Comparison of ENCODE assay signal across 8 mouse cellular contexts in the genomic region with DNA sequence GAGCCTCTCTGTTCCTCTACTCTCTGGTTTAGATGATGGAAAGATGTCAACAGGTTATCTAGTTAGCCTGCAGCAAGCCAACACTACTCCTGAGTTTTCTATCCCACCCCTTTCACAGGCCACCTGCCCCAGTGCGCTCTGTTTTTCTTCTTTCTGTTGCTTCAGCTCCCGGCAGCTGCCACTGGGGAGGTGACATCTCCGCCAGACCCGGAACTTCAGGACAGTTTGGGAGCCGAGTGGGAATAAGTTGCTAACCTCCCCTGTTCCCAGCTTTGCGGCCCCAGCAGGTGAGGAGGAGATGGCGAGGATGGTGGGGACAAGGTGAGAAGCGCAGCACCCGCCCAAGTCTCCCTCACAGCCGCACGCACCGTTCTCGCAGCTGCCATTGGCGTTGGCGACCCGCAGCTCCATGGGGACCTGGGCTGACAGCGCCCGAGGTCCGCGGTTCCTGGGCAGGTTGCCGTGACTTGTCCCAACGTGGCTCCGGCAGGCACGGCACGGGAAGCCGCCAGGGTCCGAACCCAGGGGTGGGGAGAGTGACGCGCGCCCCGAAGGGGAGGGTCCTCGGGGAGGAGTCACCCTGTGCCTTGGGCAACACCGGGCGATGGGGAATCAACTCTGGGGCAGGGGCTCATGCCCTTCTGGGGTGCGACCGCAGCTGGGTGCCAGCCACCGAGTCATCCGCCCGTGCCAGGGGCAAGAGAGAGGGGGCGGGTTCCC. TPM values are rescaled to one million over a fixed set of nuclear protein-coding genes. Genes with fewer than 3 reads are reported as not detected.
DNase-seq lines count a peak whose midpoint lies in the region; ATAC-seq and TF ChIP-seq lines count a peak whose summit lies in the region.

A gene (minus strand): TSS at position 643 of the 720 bp plus-strand sequence.

- H3K27ac ChIP-seq in heart, adult 2 months, result no peak within 1 kb of the TSS
- H3K27ac ChIP-seq in brown adipose tissue, adult 24 weeks (replicated peaks; ENCODE audit: low read depth, low read length), result no peak within 1 kb of the TSS
- H3K27ac ChIP-seq in hindbrain, embryonic 10.5 days, result peak within 1 kb of the TSS; percentile 66; the same call in 1 of the 2 replicates
- H3K27ac ChIP-seq in liver, embryonic 15.5 days (replicated peaks), result no peak within 1 kb of the TSS
- H3K27ac ChIP-seq in small intestine, adult 2 months (ENCODE audit: insufficient read depth, low read depth, low read length), result 0 out of 2 replicates have a peak within 1 kb of the TSS, but pooled peaks have one; percentile 2

- TF ChIP-seq POLR2A in heart, adult 2 months (IDR thresholded peaks at IDR 0.05; ENCODE audit: insufficient read depth, low read depth, low read length), result no peak
- no peak for TF ChIP-seq POLR2A in small intestine, adult 2 months (IDR thresholded peaks at IDR 0.05; ENCODE audit: low read depth, low read length)

- H3K4me2 ChIP-seq in liver, embryonic 15.5 days, result peak within 1 kb of the TSS; percentile 59

- TF ChIP-seq EP300 in heart, adult 2 months (IDR thresholded peaks at IDR 0.05; ENCODE audit: insufficient read depth, low read depth, low read length), result no peak

- no peaks in the 10 kb centered on the region for H3K36me3 ChIP-seq in heart, adult 2 months (ENCODE audit: control insufficient read depth, insufficient read depth, low read length)
- H3K36me3 ChIP-seq in hindbrain, embryonic 10.5 days, result no peaks in the 10 kb centered on the region
- H3K36me3 ChIP-seq in liver, embryonic 15.5 days (replicated peaks), result no peaks in the 10 kb centered on the region
- no peaks in the 10 kb centered on the region for H3K36me3 ChIP-seq in small intestine, adult 2 months (ENCODE audit: control insufficient read depth, insufficient read depth, low read length)

- no peaks in the 10 kb centered on the region for H3K79me2 ChIP-seq in heart, adult 2 months (replicated peaks; ENCODE audit: control insufficient read depth, insufficient read depth, low read length)

- peak in 1 of 2 experiments; percentile 13 for DNase-seq in heart, adult 2 months
- DNase-seq in heart, adult 18-20 months, result no peak
- peak; percentile 9 for DNase-seq in CD4-positive helper T cell, adult 2 months (ENCODE audit: low read depth, low spot score)
- DNase-seq in hindbrain, embryonic 10.5 days (ENCODE audit: low spot score), result peak; percentile 28
- DNase-seq in ovary, postnatal 10 days (ENCODE audit: low spot score), result no peak

- intact Hi-C loops in heart, adult 2 months (cut with DNase I), result no loop called here

- peak within 1 kb of the TSS; percentile 55 for H3K9ac ChIP-seq in heart, adult 2 months (ENCODE audit: low read depth, low read length)
- H3K9ac ChIP-seq in liver, embryonic 15.5 days, result no peak within 1 kb of the TSS

- H3K27me3 ChIP-seq in heart, adult 2 months (ENCODE audit: control insufficient read depth, insufficient read depth, low read length), result peaks cover 5% of the 10 kb centered on the region
- peaks cover 31% of the 10 kb centered on the region for H3K27me3 ChIP-seq in hindbrain, embryonic 10.5 days (ENCODE audit: insufficient read depth, poor library complexity, severe bottlenecking)
- peaks cover 45% of the 10 kb centered on the region for H3K27me3 ChIP-seq in liver, embryonic 15.5 days
- H3K27me3 ChIP-seq in small intestine, adult 2 months (ENCODE audit: control insufficient read depth, insufficient read depth, low read length), result peaks cover 7% of the 10 kb centered on the region; the same call in 1 of the 2 replicates

- no peak for ATAC-seq in liver, embryonic 15.5 days (ENCODE audit: insufficient read depth)

- no peak for TF ChIP-seq CTCF in heart, adult 2 months (IDR thresholded peaks at IDR 0.05)
- no peak for TF ChIP-seq CTCF in small intestine, adult 2 months (IDR thresholded peaks at IDR 0.05; ENCODE audit: extremely low read depth, insufficient read length, insufficient replicate concordance, low read depth, low read length)

- H3K4me1 ChIP-seq in heart, adult 2 months (ENCODE audit: control insufficient read depth, insufficient read depth, low read length), result no peaks in the 10 kb centered on the region
- no peaks in the 10 kb centered on the region; the same call in 1 of the 2 replicates for H3K4me1 ChIP-seq in brown adipose tissue, adult 24 weeks (ENCODE audit: control insufficient read depth, insufficient read depth, insufficient read length, low read length)
- H3K4me1 ChIP-seq in hindbrain, embryonic 10.5 days (replicated peaks), result peaks cover 16% of the 10 kb centered on the region
- peaks cover 6% of the 10 kb centered on the region; the same call in 1 of the 2 replicates for H3K4me1 ChIP-seq in liver, embryonic 15.5 days (replicated peaks)
- H3K4me1 ChIP-seq in small intestine, adult 2 months (ENCODE audit: control insufficient read depth, insufficient read depth, insufficient read length, low read length), result no peaks in the 10 kb centered on the region

- peak within 1 kb of the TSS; percentile 39 for H3K4me3 ChIP-seq in heart, adult 2 months
- peak within 1 kb of the TSS; percentile 40 for H3K4me3 ChIP-seq in brown adipose tissue, adult 24 weeks (ENCODE audit: insufficient read depth, low read depth, low read length)
- peak within 1 kb of the TSS; percentile 59 for H3K4me3 ChIP-seq in hindbrain, embryonic 10.5 days
- H3K4me3 ChIP-seq in liver, embryonic 15.5 days (replicated peaks), result peak within 1 kb of the TSS; percentile 36
- H3K4me3 ChIP-seq in small intestine, adult 2 months (ENCODE audit: low read depth, low read length), result peak within 1 kb of the TSS; percentile 60

- no peaks in the 10 kb centered on the region for H3K9me3 ChIP-seq in hindbrain, embryonic 10.5 days
- no peaks in the 10 kb centered on the region for H3K9me3 ChIP-seq in liver, embryonic 15.5 days (replicated peaks)

- 3% methylated on average over 40 of the region's 40 CpGs for WGBS in heart, adult 2 months
- 1% methylated on average over 40 of the region's 40 CpGs for WGBS in hindbrain, embryonic 10.5 days
- 2% methylated on average over 40 of the region's 40 CpGs for WGBS in liver, embryonic 15.5 days (ENCODE audit: insufficient replicate concordance)
- 2% methylated on average over 40 of the region's 40 CpGs for WGBS in small intestine, adult 2 months

RNA-seq across cellular contexts. Expression of the gene that starts here (rescaled TPM):
- under 1 TPM; 0.11 to 0.18 TPM for total RNA-seq in heart, adult 2 months (2021)
- polyA plus RNA-seq in heart, adult 2 months (2012; rRNA removed), result 0.18 and 0.20 TPM in 2 replicates
- not detected for total RNA-seq in heart, adult 18-20 months (2021)
- polyA plus RNA-seq in brown adipose tissue, adult 24 weeks (2012; ENCODE audit: insufficient read depth, insufficient read length, missing spikeins), result not detected in 2 replicates
- polyA plus RNA-seq in hindbrain, embryonic 10.5 days (2016; fragmentation: Nextera tagmentation; extraction: Ambion mirVana), result 0.65 and 0.66 TPM in 2 replicates
- polyA plus RNA-seq in liver, embryonic 15.5 days (2015; fragmentation: Nextera tagmentation; extraction: Ambion mirVana), result 0.03 and 0.15 TPM in 2 replicates
- 0.49 and 0.89 TPM in 2 replicates for polyA plus RNA-seq in small intestine, adult 2 months (2012; rRNA removed)

Comparison
In these comparisons a context has a peak if more than half of its experiments do, and no peak if none do; other contexts are left out.
1. Peak in DNase-seq, H3K4me3 ChIP-seq and H3K27ac ChIP-seq in hindbrain, embryonic 10.5 days; RNA of the gene not detected or under 1 TPM.